8 mouse cellular contexts compared by ENCODE assay signal in the genomic region with DNA sequence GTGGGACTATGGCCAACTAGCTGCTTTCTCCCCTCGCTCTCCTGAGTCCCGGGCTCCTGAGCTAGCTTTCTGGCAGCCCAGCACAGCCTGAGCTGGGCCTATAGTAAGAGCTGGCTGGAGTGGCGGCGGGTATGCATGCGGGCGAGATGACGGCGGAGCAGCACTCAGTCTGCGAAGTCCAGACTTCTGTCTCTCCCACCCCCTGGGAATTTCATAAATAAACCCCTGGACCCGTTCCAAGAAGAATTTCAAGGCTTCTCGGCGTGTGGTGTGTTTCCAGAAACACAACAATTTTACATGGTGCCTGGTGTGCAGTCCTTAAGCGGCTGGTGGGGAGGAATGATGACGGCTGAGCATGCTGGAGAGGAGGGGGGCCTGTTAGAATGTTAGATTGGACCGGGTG. TPM values are rescaled to one million over a fixed set of nuclear protein-coding genes. Genes with fewer than 3 reads are reported as not detected.
DNase-seq lines count a peak whose midpoint lies in the region; ATAC-seq and TF ChIP-seq lines count a peak whose summit lies in the region.
"Had no signal": no experiment of that assay in that cellular context is flagged by ENCODE, and none has a peak within 500 bp of the region (broad histone marks: within the 10 kb centered on the region; RNA-seq: fewer than 3 reads in every experiment).

No protein-coding gene starts in this region.

- peaks cover 42% of the 10 kb centered on the region for H3K4me1 ChIP-seq in embryonic facial prominence, embryonic 12.5 days
- H3K4me1 ChIP-seq in hindbrain, embryonic 10.5 days (replicated peaks): peaks cover 39% of the 10 kb centered on the region
- H3K4me1 ChIP-seq in midbrain, postnatal 0 days (ENCODE audit: insufficient read depth, low read length): peaks cover 5% of the 10 kb centered on the region; the same call in 1 of the 2 replicates

- intact Hi-C loops in left cerebral cortex, postnatal 10 days (cut with DNase I): no loop called here

- H3K36me3 ChIP-seq in embryonic facial prominence, embryonic 12.5 days: no peaks in the 10 kb centered on the region
- H3K36me3 ChIP-seq in hindbrain, embryonic 10.5 days: no peaks in the 10 kb centered on the region
- no peaks in the 10 kb centered on the region for H3K36me3 ChIP-seq in midbrain, postnatal 0 days (ENCODE audit: insufficient read depth, low read length)

- no peaks in the 10 kb centered on the region; the same call in 1 of the 2 replicates for H3K27me3 ChIP-seq in embryonic facial prominence, embryonic 12.5 days
- peaks cover 13% of the 10 kb centered on the region for H3K27me3 ChIP-seq in hindbrain, embryonic 10.5 days (ENCODE audit: insufficient read depth, poor library complexity, severe bottlenecking)
- H3K27me3 ChIP-seq in midbrain, postnatal 0 days (ENCODE audit: insufficient read depth, low read length): no peaks in the 10 kb centered on the region

- peak overlapping the region; percentile 79 for H3K27ac ChIP-seq in embryonic facial prominence, embryonic 12.5 days
- H3K27ac ChIP-seq in hindbrain, embryonic 10.5 days: peak overlapping the region; percentile 45; the same call in 1 of the 2 replicates
- H3K27ac ChIP-seq in midbrain, postnatal 0 days (ENCODE audit: low read depth, low read length): no peak overlapping the region

- peak; percentile 80 for ATAC-seq in embryonic facial prominence, embryonic 12.5 days (ENCODE audit: insufficient number of reproducible peaks, insufficient read depth, low FRiP score, low TSS enrichment)
- ATAC-seq in midbrain, postnatal 0 days (ENCODE audit: low FRiP score): no peak

- H3K9ac ChIP-seq in embryonic facial prominence, embryonic 12.5 days: 0 out of 2 replicates have a peak overlapping the region, but pooled peaks have one; percentile 10
- no peak overlapping the region for H3K9ac ChIP-seq in midbrain, postnatal 0 days (replicated peaks; ENCODE audit: low read length, poor library complexity, severe bottlenecking)

- peak; percentile 65 to 76 for DNase-seq in left cerebral cortex, postnatal 10 days (ENCODE audit: extremely low spot score in 1 of 2, low spot score in 2 of 2)
- DNase-seq in left cerebral cortex, adult 11 months (ENCODE audit: low spot score): no peak
- no peak for DNase-seq in hindbrain, embryonic 10.5 days (ENCODE audit: low spot score)
- DNase-seq in midbrain, postnatal 0 days (ENCODE audit: low spot score): peak; percentile 43
- DNase-seq in thymus, postnatal 36 days: no peak
- DNase-seq in cerebellum, postnatal 36 days: no peak

- WGBS in embryonic facial prominence, embryonic 12.5 days: 21% methylated on average over 15 of the region's 15 CpGs
- WGBS in hindbrain, embryonic 10.5 days: 51% methylated on average over 15 of the region's 15 CpGs
- 23% methylated on average over 15 of the region's 15 CpGs for WGBS in midbrain, postnatal 0 days

- H3K9me3 ChIP-seq in embryonic facial prominence, embryonic 12.5 days: no peaks in the 10 kb centered on the region
- H3K9me3 ChIP-seq in hindbrain, embryonic 10.5 days: no peaks in the 10 kb centered on the region
- H3K9me3 ChIP-seq in midbrain, postnatal 0 days (ENCODE audit: low read length): no peaks in the 10 kb centered on the region

- no peak overlapping the region for H3K4me3 ChIP-seq in embryonic facial prominence, embryonic 12.5 days
- H3K4me3 ChIP-seq in hindbrain, embryonic 10.5 days: no peak overlapping the region
- no peak overlapping the region for H3K4me3 ChIP-seq in midbrain, postnatal 0 days (ENCODE audit: low read depth, low read length)

- no peak for TF ChIP-seq CTCF in midbrain, postnatal 0 days (IDR thresholded peaks at IDR 0.05)

- H3K4me2 ChIP-seq in embryonic facial prominence, embryonic 12.5 days (replicated peaks): peak overlapping the region; percentile 16
- H3K4me2 ChIP-seq in midbrain, postnatal 0 days (ENCODE audit: low read depth, low read length, poor library complexity, severe bottlenecking): no peak overlapping the region

RNA-seq across cellular contexts. Expression of gene Acvr1b, which starts 10.8 kb away (rescaled TPM):
- total RNA-seq in left cerebral cortex, postnatal 10 days (2021): 100 to 1,000 TPM; 110 to 113 TPM
- polyA plus RNA-seq in embryonic facial prominence, embryonic 12.5 days (2016; fragmentation: Nextera tagmentation; extraction: Ambion mirVana): 7.5 and 8.2 TPM in 2 replicates
- 6.3 and 10.9 TPM in 2 replicates for polyA plus RNA-seq in hindbrain, embryonic 10.5 days (2016; fragmentation: Nextera tagmentation; extraction: Ambion mirVana)
- 77.8 and 86.8 TPM in 2 replicates for total RNA-seq in midbrain, postnatal 0 days (2014; rRNA removed)
- polyA plus RNA-seq in midbrain, postnatal 0 days (2015; fragmentation: Nextera tagmentation; extraction: Ambion mirVana): 15.2 and 15.8 TPM in 2 replicates

RNA-seq across cellular contexts. Expression of gene Acvrl1, which starts 34.7 kb away (rescaled TPM):
- 10 to 100 TPM; 13.1 TPM for total RNA-seq in left cerebral cortex, postnatal 10 days (2021)
- 10.8 and 11.3 TPM in 2 replicates for polyA plus RNA-seq in embryonic facial prominence, embryonic 12.5 days (2016; fragmentation: Nextera tagmentation; extraction: Ambion mirVana)
- polyA plus RNA-seq in hindbrain, embryonic 10.5 days (2016; fragmentation: Nextera tagmentation; extraction: Ambion mirVana): 8.7 and 10.8 TPM in 2 replicates
- 8.4 and 11.2 TPM in 2 replicates for total RNA-seq in midbrain, postnatal 0 days (2014; rRNA removed)
- 6.1 and 6.7 TPM in 2 replicates for polyA plus RNA-seq in midbrain, postnatal 0 days (2015; fragmentation: Nextera tagmentation; extraction: Ambion mirVana)

RNA-seq across cellular contexts. Expression of gene Ankrd33, which starts 47.5 kb away (rescaled TPM):
- total RNA-seq in left cerebral cortex, postnatal 10 days (2021): not detected
- polyA plus RNA-seq in embryonic facial prominence, embryonic 12.5 days (2016; fragmentation: Nextera tagmentation; extraction: Ambion mirVana): not detected in 2 replicates
- not detected in 2 replicates for polyA plus RNA-seq in hindbrain, embryonic 10.5 days (2016; fragmentation: Nextera tagmentation; extraction: Ambion mirVana)
- total RNA-seq in midbrain, postnatal 0 days (2014; rRNA removed): not detected in 2 replicates
- polyA plus RNA-seq in midbrain, postnatal 0 days (2015; fragmentation: Nextera tagmentation; extraction: Ambion mirVana): not detected in 2 replicates
- polyA plus RNA-seq: liver, embryonic 16.5 days had no signal

Comparison
In these comparisons a context has a peak if more than half of its experiments do, and no peak if none do; other contexts are left out.
1. DNase-seq: peak in left cerebral cortex, postnatal 10 days (2 of 2) and midbrain, postnatal 0 days (single experiment); none in left cerebral cortex, adult 11 months (single experiment), hindbrain, embryonic 10.5 days (single experiment), thymus, postnatal 36 days (0 of 2) and cerebellum, postnatal 36 days (0 of 2).